Mouse (Mus musculus): ENCODE measurements around the gene Adamts14.

Gene Adamts14

GRCm38 (mm10) chr10:61179927-61180326, 93.3 kb downstream of the Adamts14 start:
- DNase-seq (ENCODE audit: low read depth, low spot score): no peak

GRCm38 (mm10) chr10:61178687-61179086, 94.6 kb downstream of the Adamts14 start:
- DNase-seq (ENCODE audit: low read depth, low spot score): no peak

- no peak for DNase-seq (ENCODE audit: low read depth, low spot score)
These were observed 95.5 kb downstream of the Adamts14 start for GRCm38 (mm10) chr10:61177751-61178150.

GRCm38 (mm10) chr10:61176221-61176790, 96.9 kb downstream of the Adamts14 start:
- DNase-seq (ENCODE audit: low read depth, low spot score): no peak

GRCm38 (mm10) chr10:61175442-61176204, 97.6 kb downstream of the Adamts14 start:
- DNase-seq (ENCODE audit: low read depth, low spot score): peak; percentile 52

DNA sequence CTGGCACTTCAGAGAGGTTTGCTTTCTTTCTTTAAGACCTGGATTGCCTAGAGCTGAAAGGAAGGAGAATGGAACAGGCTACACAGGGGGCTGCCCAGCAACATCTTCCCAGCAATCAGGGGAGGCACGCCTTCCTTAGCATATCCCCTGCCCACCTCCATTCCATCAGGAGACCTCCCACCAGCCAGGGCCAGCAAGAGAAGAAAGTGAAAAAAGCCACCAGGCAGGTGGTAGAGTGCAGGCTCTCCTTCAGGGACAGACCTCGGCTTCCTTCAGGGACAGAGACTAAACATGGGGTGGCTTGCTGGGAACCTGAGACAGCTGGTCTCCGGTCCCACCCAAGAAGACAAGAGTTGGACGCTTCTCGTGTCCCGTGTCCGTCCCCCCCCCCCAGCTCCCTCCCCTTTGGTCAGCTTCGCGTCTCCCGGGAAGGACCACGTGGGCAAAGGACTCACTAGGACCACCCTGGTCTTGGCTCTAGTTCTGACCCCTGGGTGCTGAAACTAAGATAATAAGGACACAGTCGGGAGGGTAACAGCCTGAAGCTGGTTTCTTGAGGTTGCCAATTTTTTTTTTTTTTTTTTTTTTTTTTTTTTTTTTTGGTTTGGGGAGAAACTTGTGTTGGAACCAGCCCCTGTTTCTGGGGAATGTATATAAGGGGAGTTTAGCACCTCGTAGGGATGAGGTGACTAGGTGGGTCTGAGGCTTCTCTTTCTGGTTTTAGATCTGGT, 98.4 kb downstream of the Adamts14 start:
- DNase-seq (ENCODE audit: low read depth, low spot score): no peak

DNA sequence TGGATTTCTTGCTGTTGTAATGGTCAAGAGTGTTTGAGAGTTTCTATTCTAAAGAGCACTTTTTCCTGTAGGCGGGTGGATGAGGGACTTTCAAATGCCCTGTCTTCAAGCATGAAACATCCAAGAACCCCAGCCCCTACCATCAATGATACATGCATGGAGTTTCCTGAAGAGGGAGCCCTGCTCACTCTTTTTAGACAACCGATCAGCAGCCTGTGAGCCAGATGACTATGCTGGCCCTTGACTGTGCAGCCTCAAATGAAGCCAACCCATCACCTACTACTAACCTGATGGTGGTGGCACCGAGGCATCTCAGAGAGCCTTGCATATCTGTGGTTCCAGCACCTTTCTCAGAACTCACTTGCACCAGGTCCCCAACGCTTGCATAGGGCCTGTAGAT, 100.7 kb downstream of the Adamts14 start:
- DNase-seq (ENCODE audit: low read depth, low spot score): peak; percentile 22

- no peak for DNase-seq (ENCODE audit: low read depth, low spot score)
These were observed 101.6 kb downstream of the Adamts14 start, which contains the start of gene Tbata for GRCm38 (mm10) chr10:61171654-61172053. Tbata (plus strand) TSS chr10:61171954.

DNA sequence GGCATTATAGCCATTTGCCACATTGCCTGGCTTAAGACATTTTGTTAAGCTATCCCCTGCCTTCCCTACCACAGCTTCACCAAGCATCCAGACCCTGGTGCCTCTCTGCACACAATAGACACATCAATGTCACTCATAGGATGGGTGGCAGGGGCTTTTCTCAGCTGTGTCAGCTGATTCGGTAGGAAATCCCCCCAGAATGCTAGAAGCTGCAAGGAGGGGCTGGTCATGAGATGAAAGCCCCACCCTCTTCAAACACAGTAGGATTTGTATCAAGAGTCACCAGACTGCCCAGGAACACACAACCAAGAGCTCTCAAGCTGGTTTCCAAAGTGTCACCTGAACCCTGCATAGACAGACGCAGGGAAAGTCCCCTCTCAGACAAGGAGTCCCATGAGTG, 104.8 kb downstream of the Adamts14 start:
- peak; percentile 49 for DNase-seq (ENCODE audit: low read depth, low spot score)

- peak; percentile 41 for DNase-seq (ENCODE audit: low read depth, low spot score)
These were observed 105.7 kb downstream of the Adamts14 start for GRCm38 (mm10) chr10:61167333-61168096.

DNA sequence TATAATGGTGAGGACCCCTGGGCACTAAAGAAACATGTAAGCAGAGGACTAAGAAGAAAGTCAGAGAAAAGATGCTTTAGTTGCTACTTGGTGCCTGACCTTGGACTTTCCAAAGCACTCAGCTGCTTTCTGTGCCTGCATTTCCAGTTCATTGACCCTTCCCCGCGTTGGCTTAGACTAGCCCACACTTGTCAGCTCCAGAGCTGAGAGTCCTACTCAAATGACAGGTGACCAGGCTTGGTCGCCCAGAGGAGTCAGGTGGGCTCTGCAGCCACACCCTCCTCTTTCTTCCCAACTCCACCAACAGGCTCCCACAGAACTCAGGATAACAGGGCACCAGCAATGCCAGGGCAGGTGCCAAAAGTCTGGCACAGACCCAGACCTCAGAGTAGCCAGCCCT, 110.9 kb downstream of the Adamts14 start:
- no peak for DNase-seq (ENCODE audit: low read depth, low spot score)

GRCm38 (mm10) chr10:61160671-61161070, 112.6 kb downstream of the Adamts14 start:
- DNase-seq (ENCODE audit: low read depth, low spot score): no peak

DNA sequence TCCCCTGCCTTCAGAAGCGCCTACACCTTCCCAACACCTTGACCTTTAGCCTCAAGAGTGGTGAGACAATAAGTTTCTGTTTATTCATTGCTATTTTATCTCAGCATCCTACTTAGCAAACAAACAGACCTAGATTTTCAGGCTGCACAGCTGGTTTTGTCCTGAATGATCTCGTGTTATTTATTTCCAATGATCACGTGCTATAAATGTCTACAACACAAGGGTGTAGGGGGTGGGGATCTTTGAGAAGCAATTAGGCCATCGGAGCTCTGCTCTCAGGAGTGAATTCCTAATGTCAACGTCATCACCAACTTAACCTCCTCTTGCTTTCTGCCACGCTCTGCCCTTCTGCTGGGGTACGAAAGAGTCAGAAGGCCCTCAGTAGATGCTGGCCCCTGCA, 113.1 kb downstream of the Adamts14 start:
- no peak for DNase-seq (ENCODE audit: low read depth, low spot score)

- no peak for DNase-seq (ENCODE audit: low read depth, low spot score)
These were observed 114.6 kb downstream of the Adamts14 start for GRCm38 (mm10) chr10:61158594-61158993.

DNA sequence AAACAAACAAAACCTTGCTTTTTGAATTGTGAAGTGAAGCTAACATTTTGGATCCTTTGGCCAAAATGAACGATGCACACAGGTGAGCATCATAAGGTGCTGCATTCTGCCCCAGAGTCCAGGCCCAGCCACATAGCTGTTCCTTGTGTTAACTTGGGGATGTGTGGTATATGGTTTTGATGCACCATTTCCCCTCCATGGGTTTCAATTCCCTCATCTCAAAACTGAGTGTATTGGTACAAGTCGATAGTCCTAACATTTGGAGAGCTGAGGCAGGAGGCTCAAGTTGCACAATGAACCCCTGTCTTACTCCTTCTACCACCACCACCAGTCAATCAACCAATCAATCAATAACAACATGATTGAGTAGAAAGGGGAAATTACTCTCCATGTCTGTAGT, 116.8 kb downstream of the Adamts14 start:
- no peak for DNase-seq (ENCODE audit: low read depth, low spot score)

GRCm38 (mm10) chr10:61155611-61156010, 117.6 kb downstream of the Adamts14 start:
- no peak for DNase-seq (ENCODE audit: low read depth, low spot score)

- DNase-seq (ENCODE audit: low read depth, low spot score): no peak
These were observed 121.1 kb downstream of the Adamts14 start for GRCm38 (mm10) chr10:61152131-61152530.

- DNase-seq (ENCODE audit: low read depth, low spot score): no peak
These were observed 122.6 kb downstream of the Adamts14 start for GRCm38 (mm10) chr10:61150616-61151015.

DNA sequence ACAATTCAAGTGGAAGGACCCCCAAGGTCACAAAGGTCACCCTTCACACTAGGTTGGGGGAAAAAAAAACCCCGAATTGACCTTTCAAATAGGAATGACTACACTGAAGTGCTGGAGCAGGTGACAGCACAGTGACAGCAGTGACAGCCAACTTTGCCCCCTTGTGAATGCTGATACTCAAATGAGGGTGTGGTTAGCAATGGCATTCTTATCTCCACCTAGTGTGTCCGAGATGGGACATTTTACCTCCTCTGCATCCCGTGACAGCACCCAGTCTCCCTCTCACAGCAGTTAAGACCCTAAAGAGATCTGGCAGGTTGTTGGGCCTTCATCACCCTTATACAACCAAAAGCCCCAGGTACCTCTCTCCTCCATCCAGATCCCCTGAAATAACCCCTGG, 123.8 kb downstream of the Adamts14 start:
- DNase-seq (ENCODE audit: low read depth, low spot score): no peak

- DNase-seq (ENCODE audit: low read depth, low spot score): peak; percentile 96
These were observed 125.8 kb downstream of the Adamts14 start, which contains the start of gene Sgpl1 for GRCm38 (mm10) chr10:61147157-61148040. Sgpl1 (minus strand) TSS chr10:61147703.
